Mouse (Mus musculus): ENCODE data around the gene Arhgap17. TPM values are rescaled to one million over a fixed set of nuclear protein-coding genes. Genes with fewer than 3 reads are reported as not detected.
A peak's percentile ranks its signal among the peaks of the same experiment; 100 is the strongest.

Arhgap17 gene
- 19.8 and 23.4 TPM in 2 replicates for polyA plus RNA-seq (2015; fragmentation: Nextera tagmentation; extraction: Ambion mirVana)

DNA sequence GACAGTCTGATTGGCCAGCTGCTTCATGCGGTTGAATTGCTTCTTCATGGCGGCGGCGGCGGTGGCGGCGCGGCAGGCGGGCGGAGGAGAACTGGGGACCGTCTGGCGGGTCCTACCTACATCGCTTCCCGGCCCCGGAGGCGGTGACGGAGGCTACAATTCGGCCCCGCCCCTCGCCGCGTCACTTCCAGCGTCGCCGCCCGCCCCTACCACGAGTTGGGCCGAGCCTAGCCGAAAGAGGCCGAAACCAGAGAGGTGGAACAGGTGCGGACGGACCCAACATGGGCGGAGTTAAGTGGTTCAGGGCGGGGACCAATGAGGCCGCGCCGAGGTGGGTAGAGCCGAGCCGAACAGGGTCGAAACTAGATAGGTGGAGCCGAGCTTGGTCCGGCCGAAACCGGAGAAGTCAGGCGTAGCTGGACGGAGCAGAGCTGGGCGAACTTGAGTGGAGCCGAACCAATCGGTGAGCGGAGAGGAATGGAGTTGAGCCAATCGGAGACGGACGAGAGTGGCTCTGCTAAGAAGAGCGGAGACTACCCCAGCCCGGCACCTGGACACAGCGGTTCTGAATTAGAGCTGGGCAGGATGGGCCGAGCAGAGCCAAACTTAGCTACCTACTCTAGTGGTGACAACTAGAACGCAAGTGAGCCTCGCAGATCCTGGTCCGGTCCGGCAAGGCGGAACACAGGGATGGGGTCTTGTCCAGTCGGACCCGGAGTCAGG, at the start of gene Arhgap17, which contains the start of gene Lcmt1:
Gene Arhgap17, minus strand, starts transcription at position 157 of the 723 bp plus-strand sequence.
Gene Lcmt1, plus strand, starts transcription at position 26 of the 723 bp plus-strand sequence.
- no peaks in the 10 kb centered on the region for H3K36me3 ChIP-seq (ENCODE audit: control insufficient read depth, insufficient read depth, low read length)
- H3K4me1 ChIP-seq (replicated peaks; ENCODE audit: control insufficient read depth, insufficient read depth, low read length) = peaks cover 35% of the 10 kb centered on the region
- WGBS = under 1% methylated on average over 64 of the region's 64 CpGs
- peak within 1 kb of the TSS; percentile 79 for H3K27ac ChIP-seq (ENCODE audit: low read length)
- peak within 1 kb of the TSS; percentile 87 for H3K4me3 ChIP-seq (ENCODE audit: low read length)
- peak within 1 kb of the TSS; percentile 81 for H3K4me2 ChIP-seq (ENCODE audit: low read depth, low read length)
- H3K9me3 ChIP-seq (ENCODE audit: control insufficient read depth, low read length) = no peaks in the 10 kb centered on the region
- H3K9ac ChIP-seq (ENCODE audit: low read length) = peak within 1 kb of the TSS; percentile 88
- peak; percentile 97 for ATAC-seq (ENCODE audit: low read depth)
- no peaks in the 10 kb centered on the region for H3K27me3 ChIP-seq (ENCODE audit: control insufficient read depth, insufficient read depth, low read depth, low read length)

DNA sequence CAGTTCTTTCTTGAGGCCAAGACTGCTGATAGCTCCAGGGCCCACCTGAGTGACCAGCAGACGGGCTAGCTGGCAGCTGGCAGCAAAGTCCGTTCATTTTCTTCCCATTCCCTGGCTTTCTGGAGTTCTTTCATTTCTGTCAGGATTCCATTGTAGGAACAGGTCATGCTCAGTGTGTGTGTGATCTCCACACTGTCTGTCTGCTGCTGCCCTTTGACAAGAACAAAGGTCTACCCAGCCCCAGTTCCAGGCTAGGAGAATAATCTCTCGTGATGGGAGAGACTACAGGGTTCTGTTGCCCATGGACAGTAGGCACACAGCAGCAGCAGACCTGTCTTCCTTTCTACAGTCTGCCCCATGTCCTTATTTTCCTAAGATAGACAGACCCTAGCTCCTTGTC, 47.9 kb upstream of the Arhgap17 start:
- Histone ChIP-seq H3K4me2 (ENCODE audit: low read depth, low read length) (no peak overlapping the region), H3K36me3 (ENCODE audit: control insufficient read depth, insufficient read depth, low read length) (no peaks in the 10 kb centered on the region; the same call in none of the 2 replicates), H3K4me1 (replicated peaks; ENCODE audit: control insufficient read depth, insufficient read depth, low read length) (no peaks in the 10 kb centered on the region), H3K27me3 (ENCODE audit: control insufficient read depth, insufficient read depth, low read depth, low read length) (no peaks in the 10 kb centered on the region), H3K9ac (ENCODE audit: low read length) (no peak overlapping the region), H3K9me3 (ENCODE audit: control insufficient read depth, low read length) (no peaks in the 10 kb centered on the region), H3K4me3 (ENCODE audit: low read length) (no peak overlapping the region), H3K27ac (ENCODE audit: low read length) (no peak overlapping the region)
- ATAC-seq (ENCODE audit: low read depth) = no peak
- WGBS = 89% methylated on average over 3 of the region's 3 CpGs

DNA sequence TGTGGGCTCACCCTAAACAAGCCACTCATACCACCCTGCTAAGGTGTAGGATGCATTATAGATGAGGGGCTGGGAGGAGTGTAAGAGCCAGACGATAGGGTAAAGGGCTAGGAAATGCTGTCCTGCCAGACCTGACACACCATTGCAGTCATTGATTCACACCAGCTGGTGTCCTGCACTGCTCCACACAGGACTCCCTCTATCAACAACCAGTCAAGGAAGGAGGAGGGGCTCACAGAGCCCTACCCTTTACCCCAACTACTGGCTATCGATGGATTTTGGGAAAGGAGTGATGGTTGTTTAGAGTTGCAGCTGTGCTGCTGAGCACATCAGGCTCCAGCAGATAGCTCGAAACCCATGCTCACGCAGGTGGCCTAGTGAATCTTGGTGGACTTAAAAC, 47.1 kb upstream of the Arhgap17 start:
- ATAC-seq (ENCODE audit: low read depth) = no peak
- no peaks in the 10 kb centered on the region for H3K9me3 ChIP-seq (ENCODE audit: control insufficient read depth, low read length)
- no peaks in the 10 kb centered on the region for H3K4me1 ChIP-seq (replicated peaks; ENCODE audit: control insufficient read depth, insufficient read depth, low read length)
- no peak overlapping the region for H3K27ac ChIP-seq (ENCODE audit: low read length)
- H3K4me3 ChIP-seq (ENCODE audit: low read length) = no peak overlapping the region
- no peak overlapping the region for H3K4me2 ChIP-seq (ENCODE audit: low read depth, low read length)
- 62% methylated on average over 4 of the region's 4 CpGs for WGBS
- H3K36me3 ChIP-seq (ENCODE audit: control insufficient read depth, insufficient read depth, low read length) = no peaks in the 10 kb centered on the region; the same call in 1 of the 2 replicates
- no peaks in the 10 kb centered on the region for H3K27me3 ChIP-seq (ENCODE audit: control insufficient read depth, insufficient read depth, low read depth, low read length)
- H3K9ac ChIP-seq (ENCODE audit: low read length) = no peak overlapping the region

DNA sequence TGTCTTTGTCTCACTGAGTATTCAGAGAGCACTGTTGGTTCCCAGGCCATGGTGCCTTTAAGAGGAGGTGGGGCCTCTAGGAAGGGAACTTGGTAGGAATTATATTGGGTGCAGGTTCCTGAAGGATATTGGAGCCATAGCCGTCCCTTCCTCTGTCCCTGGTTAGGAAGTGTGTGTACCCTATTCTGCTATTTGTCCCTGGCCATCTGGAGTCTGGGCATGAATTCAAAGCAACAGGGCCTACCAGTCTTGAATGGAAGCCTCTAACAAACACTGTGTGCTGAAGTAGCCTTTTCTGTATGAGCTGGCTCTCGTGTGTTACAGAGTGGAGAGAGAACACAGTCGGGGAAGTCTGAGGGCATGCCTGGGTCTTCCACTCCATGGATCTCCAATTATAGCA, 42.4 kb upstream of the Arhgap17 start:
- H3K27me3 ChIP-seq (ENCODE audit: control insufficient read depth, insufficient read depth, low read depth, low read length) = no peaks in the 10 kb centered on the region
- no peaks in the 10 kb centered on the region for H3K4me1 ChIP-seq (replicated peaks; ENCODE audit: control insufficient read depth, insufficient read depth, low read length)
- H3K4me3 ChIP-seq (ENCODE audit: low read length) = no peak overlapping the region
- H3K4me2 ChIP-seq (ENCODE audit: low read depth, low read length) = no peak overlapping the region
- H3K36me3 ChIP-seq (ENCODE audit: control insufficient read depth, insufficient read depth, low read length) = no peaks in the 10 kb centered on the region
- H3K9me3 ChIP-seq (ENCODE audit: control insufficient read depth, low read length) = no peaks in the 10 kb centered on the region
- ATAC-seq (ENCODE audit: low read depth) = no peak
- no peak overlapping the region for H3K9ac ChIP-seq (ENCODE audit: low read length)
- WGBS = 77% methylated on average over 3 of the region's 3 CpGs
- no peak overlapping the region for H3K27ac ChIP-seq (ENCODE audit: low read length)

DNA sequence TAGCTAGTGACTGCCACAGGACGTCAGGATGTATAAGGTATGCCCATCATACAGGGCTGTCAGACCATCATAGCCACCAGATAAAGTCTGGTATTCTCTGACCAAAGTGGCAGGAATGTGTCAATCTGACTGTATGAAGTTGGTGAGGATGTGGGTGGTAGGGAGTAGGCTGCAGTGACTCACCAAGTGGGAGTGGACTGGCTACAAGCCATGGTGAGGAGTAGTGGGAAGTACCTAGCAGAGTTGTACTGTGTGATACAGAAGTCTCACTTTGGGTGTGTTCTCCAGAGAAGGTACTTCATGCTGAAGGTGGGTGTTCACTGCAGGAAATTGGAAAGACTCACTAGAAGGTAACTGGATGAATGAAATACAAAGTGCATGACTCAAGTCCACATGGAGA, 41.4 kb upstream of the Arhgap17 start:
- Histone ChIP-seq H3K9me3 (ENCODE audit: control insufficient read depth, low read length) (no peaks in the 10 kb centered on the region), H3K4me3 (ENCODE audit: low read length) (no peak overlapping the region), H3K9ac (ENCODE audit: low read length) (no peak overlapping the region), H3K36me3 (ENCODE audit: control insufficient read depth, insufficient read depth, low read length) (no peaks in the 10 kb centered on the region), H3K4me2 (ENCODE audit: low read depth, low read length) (no peak overlapping the region), H3K27me3 (ENCODE audit: control insufficient read depth, insufficient read depth, low read depth, low read length) (no peaks in the 10 kb centered on the region), H3K4me1 (replicated peaks; ENCODE audit: control insufficient read depth, insufficient read depth, low read length) (no peaks in the 10 kb centered on the region), H3K27ac (ENCODE audit: low read length) (no peak overlapping the region)
- ATAC-seq (ENCODE audit: low read depth) = 0 out of 2 replicates have a peak, but pooled peaks have one; percentile 36
- 72% methylated on average over 1 of the region's 1 CpGs for WGBS

DNA sequence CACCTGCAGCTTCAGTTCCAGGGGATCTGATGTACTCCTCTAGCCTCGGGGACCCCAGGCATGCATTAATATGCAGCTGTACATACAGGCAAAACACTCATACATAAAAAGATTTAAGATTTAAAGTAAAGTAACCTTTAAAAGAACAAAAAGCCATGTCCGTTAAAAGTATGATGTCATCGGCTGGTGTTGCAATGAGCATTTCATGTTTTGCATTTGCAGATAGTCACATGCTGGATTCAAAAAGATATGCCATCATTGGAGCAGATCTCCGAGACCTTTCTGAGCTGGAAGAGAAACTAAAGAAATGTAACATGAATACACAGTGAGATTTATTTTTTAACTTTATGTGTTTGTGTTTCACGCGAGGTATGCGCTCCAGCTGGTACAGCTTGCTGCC, 40.8 kb upstream of the Arhgap17 start:
- no peak for ATAC-seq (ENCODE audit: low read depth)
- Histone ChIP-seq H3K4me3 (ENCODE audit: low read length) (no peak overlapping the region), H3K4me2 (ENCODE audit: low read depth, low read length) (no peak overlapping the region), H3K9ac (ENCODE audit: low read length) (no peak overlapping the region), H3K36me3 (ENCODE audit: control insufficient read depth, insufficient read depth, low read length) (no peaks in the 10 kb centered on the region), H3K9me3 (ENCODE audit: control insufficient read depth, low read length) (no peaks in the 10 kb centered on the region), H3K27me3 (ENCODE audit: control insufficient read depth, insufficient read depth, low read depth, low read length) (no peaks in the 10 kb centered on the region), H3K27ac (ENCODE audit: low read length) (no peak overlapping the region), H3K4me1 (replicated peaks; ENCODE audit: control insufficient read depth, insufficient read depth, low read length) (no peaks in the 10 kb centered on the region)
- WGBS = 88% methylated on average over 7 of the region's 7 CpGs

DNA sequence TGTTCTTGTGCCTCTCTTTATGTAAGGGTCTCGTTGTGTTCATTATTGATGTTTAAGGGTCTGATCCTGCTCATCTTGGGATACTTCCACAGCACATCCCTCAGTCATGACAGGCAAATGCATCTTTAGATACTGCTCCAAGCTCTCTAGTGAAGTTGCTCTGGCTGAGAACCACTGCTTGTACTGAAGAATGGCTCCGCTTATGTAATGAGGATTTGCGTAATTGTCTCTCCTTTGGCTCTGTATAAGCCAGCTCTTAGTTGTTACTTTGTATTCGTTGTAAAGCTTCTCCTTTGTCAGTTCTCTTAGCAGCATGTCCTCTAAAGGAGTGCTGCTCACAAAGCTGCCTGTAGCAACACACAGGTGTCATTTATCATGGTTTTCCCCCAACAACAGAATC, 37.3 kb upstream of the Arhgap17 start:
- Histone ChIP-seq H3K4me3 (ENCODE audit: low read length) (no peak overlapping the region), H3K9ac (ENCODE audit: low read length) (no peak overlapping the region), H3K4me2 (ENCODE audit: low read depth, low read length) (no peak overlapping the region), H3K36me3 (ENCODE audit: control insufficient read depth, insufficient read depth, low read length) (peaks cover 3% of the 10 kb centered on the region; the same call in 1 of the 2 replicates), H3K4me1 (replicated peaks; ENCODE audit: control insufficient read depth, insufficient read depth, low read length) (no peaks in the 10 kb centered on the region), H3K27me3 (ENCODE audit: control insufficient read depth, insufficient read depth, low read depth, low read length) (no peaks in the 10 kb centered on the region), H3K9me3 (ENCODE audit: control insufficient read depth, low read length) (no peaks in the 10 kb centered on the region), H3K27ac (ENCODE audit: low read length) (no peak overlapping the region)
- ATAC-seq (ENCODE audit: low read depth) = no peak
- 89% methylated on average over 4 of the region's 4 CpGs for WGBS

DNA sequence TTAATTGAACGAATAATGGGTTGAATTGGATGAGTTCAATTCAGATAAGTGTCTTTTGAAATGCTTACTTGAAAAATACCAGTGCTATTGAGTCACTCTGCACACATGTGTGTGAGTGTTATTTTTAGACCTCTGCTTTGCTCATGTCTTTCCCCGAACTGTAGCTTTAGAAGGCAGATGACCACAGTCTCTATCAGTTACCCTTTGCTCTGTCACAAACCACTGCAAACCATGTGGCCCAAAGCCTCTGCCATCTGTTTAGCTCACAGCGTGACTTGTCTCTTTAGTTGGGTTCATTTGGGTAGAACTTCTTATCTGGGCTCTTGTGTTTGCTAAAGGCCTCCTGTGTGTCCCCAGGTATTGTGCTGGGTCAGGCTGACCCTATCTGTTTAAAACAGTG, 35.9 kb upstream of the Arhgap17 start:
- Histone ChIP-seq H3K4me2 (ENCODE audit: low read depth, low read length) (no peak overlapping the region), H3K9me3 (ENCODE audit: control insufficient read depth, low read length) (no peaks in the 10 kb centered on the region), H3K36me3 (ENCODE audit: control insufficient read depth, insufficient read depth, low read length) (peaks cover 3% of the 10 kb centered on the region; the same call in 1 of the 2 replicates), H3K27me3 (ENCODE audit: control insufficient read depth, insufficient read depth, low read depth, low read length) (no peaks in the 10 kb centered on the region), H3K4me3 (ENCODE audit: low read length) (no peak overlapping the region), H3K9ac (ENCODE audit: low read length) (no peak overlapping the region), H3K27ac (ENCODE audit: low read length) (no peak overlapping the region), H3K4me1 (replicated peaks; ENCODE audit: control insufficient read depth, insufficient read depth, low read length) (no peaks in the 10 kb centered on the region)
- ATAC-seq (ENCODE audit: low read depth) = no peak
- 55% methylated on average over 3 of the region's 3 CpGs for WGBS

DNA sequence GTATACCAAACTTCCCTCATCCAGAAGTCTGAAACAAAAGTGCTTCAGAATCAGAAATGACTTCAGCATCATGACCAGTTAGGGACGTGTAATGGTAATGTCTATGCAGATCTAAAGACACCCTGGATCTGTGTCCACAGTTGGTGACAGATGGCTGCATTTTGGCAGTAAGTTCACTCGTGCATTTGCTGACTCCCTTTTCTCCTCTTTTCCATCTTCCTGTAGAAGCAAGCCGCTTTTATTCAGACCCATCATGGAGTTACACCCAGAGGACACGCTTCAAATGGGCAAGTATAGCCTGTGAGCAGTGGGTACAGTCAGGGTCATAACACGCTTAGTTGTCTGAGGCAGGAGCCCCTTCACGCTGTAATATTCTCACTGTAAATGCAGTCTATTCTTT, 34.5 kb upstream of the Arhgap17 start:
- Histone ChIP-seq H3K9me3 (ENCODE audit: control insufficient read depth, low read length) (no peaks in the 10 kb centered on the region), H3K36me3 (ENCODE audit: control insufficient read depth, insufficient read depth, low read length) (peaks cover 3% of the 10 kb centered on the region; the same call in 1 of the 2 replicates), H3K4me3 (ENCODE audit: low read length) (no peak overlapping the region), H3K27ac (ENCODE audit: low read length) (no peak overlapping the region), H3K4me2 (ENCODE audit: low read depth, low read length) (no peak overlapping the region), H3K9ac (ENCODE audit: low read length) (no peak overlapping the region), H3K27me3 (ENCODE audit: control insufficient read depth, insufficient read depth, low read depth, low read length) (no peaks in the 10 kb centered on the region), H3K4me1 (replicated peaks; ENCODE audit: control insufficient read depth, insufficient read depth, low read length) (no peaks in the 10 kb centered on the region)
- no peak for ATAC-seq (ENCODE audit: low read depth)
- 82% methylated on average over 6 of the region's 6 CpGs for WGBS

Data from lung, embryonic 16.5 days (tissue).